Mouse (Mus musculus): ENCODE results near the gene Glb1l. TPM values are rescaled to one million over a fixed set of nuclear protein-coding genes. Genes with fewer than 3 reads are reported as not detected.

Gene Glb1l
- polyA plus RNA-seq, 1 experiment = 15.4 TPM

DNA sequence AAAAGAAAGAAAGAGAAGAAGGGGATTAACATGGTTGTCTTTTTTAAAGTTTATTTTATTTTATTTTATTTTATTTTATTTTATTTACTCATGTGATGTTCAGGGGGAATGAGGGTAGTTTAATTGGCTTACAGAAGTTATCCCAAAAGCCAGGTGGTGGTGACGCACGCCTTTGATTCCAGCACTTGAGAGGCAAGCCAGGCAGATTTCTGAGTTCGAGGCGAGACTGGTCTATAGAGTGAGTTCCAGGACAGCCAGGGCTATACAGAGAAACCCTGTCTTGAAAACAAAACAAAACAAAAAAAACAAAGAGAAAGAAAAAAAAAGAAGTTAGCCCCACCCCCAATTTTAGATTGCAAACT is 50.4 kb downstream of the Glb1l start:
- WGBS = 77% methylated on average over 4 of the region's 4 CpGs
- H3K4me3 ChIP-seq (replicated peaks; ENCODE audit: extremely low read depth, low read depth, low read length) = no peak overlapping the region

DNA sequence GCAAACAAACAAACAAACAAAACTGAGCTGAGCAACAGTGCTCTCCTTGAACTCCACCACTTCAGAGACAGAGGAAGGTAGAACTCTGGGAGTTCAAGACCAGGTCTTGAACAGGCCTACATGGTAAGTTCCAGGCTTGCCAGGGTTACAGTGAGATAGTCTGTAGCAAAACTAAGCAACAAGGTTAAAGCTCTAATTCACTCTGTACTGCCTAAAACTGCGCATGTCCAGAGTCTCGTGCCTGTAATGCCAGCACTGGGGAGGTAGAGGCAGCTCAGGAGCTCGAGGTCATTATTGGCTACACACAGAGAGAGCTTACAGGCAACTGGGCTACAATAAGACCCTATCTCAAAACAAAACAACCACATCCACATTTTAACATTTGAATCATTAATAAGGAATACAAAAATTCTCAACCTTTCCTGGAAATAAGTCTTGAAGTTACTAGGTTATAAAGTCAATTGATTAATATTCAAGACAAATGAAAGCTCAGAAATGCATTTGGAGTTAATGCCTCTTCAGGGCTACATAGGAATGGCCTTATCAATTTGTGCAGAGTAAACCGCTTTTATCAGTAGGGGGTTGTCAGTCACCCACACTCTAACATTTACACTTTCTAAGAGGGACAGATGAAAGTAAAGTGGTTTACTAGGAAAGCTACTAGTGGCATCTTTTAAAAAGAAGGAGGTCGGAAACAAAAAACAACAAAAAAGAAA is 50.9 kb downstream of the Glb1l start:
- no peaks in the 10 kb centered on the region for H3K4me1 ChIP-seq (ENCODE audit: control insufficient read depth, insufficient read depth, low read length)
- no peak for DNase-seq
- no peak overlapping the region for H3K4me3 ChIP-seq (replicated peaks; ENCODE audit: extremely low read depth, low read depth, low read length)
- no peak for TF ChIP-seq CTCF (IDR thresholded peaks at IDR 0.05; ENCODE audit: insufficient read depth, low read length)
- no peak for TF ChIP-seq POLR2A (IDR thresholded peaks at IDR 0.05; ENCODE audit: borderline replicate concordance, extremely low read depth, low read depth, low read length)
- 61% methylated on average over 5 of the region's 5 CpGs for WGBS

More for the DNA sequence above, 50.4 kb downstream of the Glb1l start:
- DNase-seq = no peak
- no peak for TF ChIP-seq CTCF (IDR thresholded peaks at IDR 0.05; ENCODE audit: insufficient read depth, low read length)
- TF ChIP-seq POLR2A (IDR thresholded peaks at IDR 0.05; ENCODE audit: borderline replicate concordance, extremely low read depth, low read depth, low read length) = no peak
- H3K4me1 ChIP-seq (ENCODE audit: control insufficient read depth, insufficient read depth, low read length) = no peaks in the 10 kb centered on the region

- no peak for DNase-seq
These were observed 51.6 kb downstream of the Glb1l start for GRCm38 (mm10) chr1:75158990-75159389.

GRCm38 (mm10) chr1:75155837-75156236 is 54.8 kb downstream of the Glb1l start:
- Histone ChIP-seq H3K4me3 (replicated peaks; ENCODE audit: extremely low read depth, low read depth, low read length) (no peak overlapping the region), H3K4me1 (ENCODE audit: control insufficient read depth, insufficient read depth, low read length) (no peaks in the 10 kb centered on the region)
- WGBS = 43% methylated on average over 3 of the region's 3 CpGs
- TF ChIP-seq POLR2A (IDR thresholded peaks at IDR 0.05; ENCODE audit: borderline replicate concordance, extremely low read depth, low read depth, low read length) (no peak), CTCF (IDR thresholded peaks at IDR 0.05; ENCODE audit: insufficient read depth, low read length) (no peak)
- DNase-seq = no peak

More at GRCm38 (mm10) chr1:75158990-75159389, 51.6 kb downstream of the Glb1l start:
- TF ChIP-seq CTCF (IDR thresholded peaks at IDR 0.05; ENCODE audit: insufficient read depth, low read length) (no peak), POLR2A (IDR thresholded peaks at IDR 0.05; ENCODE audit: borderline replicate concordance, extremely low read depth, low read depth, low read length) (no peak)
- H3K4me3 ChIP-seq (replicated peaks; ENCODE audit: extremely low read depth, low read depth, low read length) = no peak overlapping the region
- H3K4me1 ChIP-seq (ENCODE audit: control insufficient read depth, insufficient read depth, low read length) = no peaks in the 10 kb centered on the region

GRCm38 (mm10) chr1:75148727-75149126 is 61.9 kb downstream of the Glb1l start:
- Histone ChIP-seq H3K4me3 (replicated peaks; ENCODE audit: extremely low read depth, low read depth, low read length) (no peak overlapping the region), H3K4me1 (ENCODE audit: control insufficient read depth, insufficient read depth, low read length) (peaks cover 2% of the 10 kb centered on the region; the same call in 1 of the 2 replicates)
- TF ChIP-seq POLR2A (IDR thresholded peaks at IDR 0.05; ENCODE audit: borderline replicate concordance, extremely low read depth, low read depth, low read length) (no peak), CTCF (IDR thresholded peaks at IDR 0.05; ENCODE audit: insufficient read depth, low read length) (no peak)
- 85% methylated on average over 4 of the region's 4 CpGs for WGBS
- DNase-seq = no peak

Other genes starting within 250 kb of the Glb1l start
- 1.8 and 2.7 TPM in 2 replicates for gene Nhej1, start 85.6 kb downstream of the Glb1l start, polyA plus RNA-seq (2012; rRNA removed)
- gene Slc23a3, start 76.9 kb downstream of the Glb1l start, polyA plus RNA-seq (2012; rRNA removed) = 1.4 and 2.0 TPM in 2 replicates
- gene Cnppd1, start 68.1 kb downstream of the Glb1l start, polyA plus RNA-seq (2012; rRNA removed) = 57.6 and 64.3 TPM in 2 replicates
- 112 and 123 TPM in 2 replicates for gene Retreg2, start 68.0 kb downstream of the Glb1l start, polyA plus RNA-seq (2012; rRNA removed)
- 59.4 and 68.0 TPM in 2 replicates for gene Zfand2b, start 42.2 kb downstream of the Glb1l start, polyA plus RNA-seq (2012; rRNA removed)
- gene Abcb6, start 30.4 kb downstream of the Glb1l start, polyA plus RNA-seq (2012; rRNA removed) = 14.6 and 18.7 TPM in 2 replicates
- 15.4 and 20.0 TPM in 2 replicates for gene Ankzf1, start 18.7 kb downstream of the Glb1l start, polyA plus RNA-seq (2012; rRNA removed)
- 65.7 and 73.3 TPM in 2 replicates for gene Atg9a, start 18.6 kb downstream of the Glb1l start, polyA plus RNA-seq (2012; rRNA removed)
- gene Stk16, start within 50 bp of the Glb1l start, polyA plus RNA-seq (2012; rRNA removed) = 130 and 140 TPM in 2 replicates
- 36.6 and 103 TPM in 2 replicates for gene Tuba4a, start 9.1 kb upstream of the Glb1l start, polyA plus RNA-seq (2012; rRNA removed)
- not detected in 2 replicates for gene A630095N17Rik, start 21.3 kb upstream of the Glb1l start, polyA plus RNA-seq (2012; rRNA removed)
- gene Dnajb2, start 25.6 kb upstream of the Glb1l start, polyA plus RNA-seq (2012; rRNA removed) = 54.5 and 56.1 TPM in 2 replicates
- gene Ptprn, start 53.7 kb upstream of the Glb1l start, polyA plus RNA-seq (2012; rRNA removed) = 2.1 and 2.5 TPM in 2 replicates
- gene Resp18, start 67.6 kb upstream of the Glb1l start, polyA plus RNA-seq (2012; rRNA removed) = 1.2 and 2.5 TPM in 2 replicates
- 104 and 129 TPM in 2 replicates for gene Dnpep, start 107.2 kb upstream of the Glb1l start, polyA plus RNA-seq (2012; rRNA removed)
- 107 and 185 TPM in 2 replicates for gene Des, start 149.5 kb upstream of the Glb1l start, polyA plus RNA-seq (2012; rRNA removed)
- 31.5 and 35.0 TPM in 2 replicates for gene Speg, start 164.5 kb upstream of the Glb1l start, polyA plus RNA-seq (2012; rRNA removed)
- 106 and 125 TPM in 2 replicates for gene Gmppa, start 225.1 kb upstream of the Glb1l start, polyA plus RNA-seq (2012; rRNA removed)
- 0.05 TPM in 1 of 2 replicates, not detected in the other for gene Asic4, start 239.6 kb upstream of the Glb1l start, polyA plus RNA-seq (2012; rRNA removed)

Data from lung, adult 2 months (tissue).